Mouse (Mus musculus): ENCODE results near the gene Rnf187. TPM values are rescaled to one million over a fixed set of nuclear protein-coding genes. Genes with fewer than 3 reads are reported as not detected.
A peak's percentile ranks its signal among the peaks of the same experiment; 100 is the strongest.

The Rnf187 gene
- total and polyA plus RNA-seq, 3 experiments: 185 to 195 (median 188) TPM

GRCm38 (mm10) chr11:58955868-58956257, 17.1 kb upstream of the Rnf187 start:
- H3K9me3 ChIP-seq (replicated peaks; ENCODE audit: low read length): no peaks in the 10 kb centered on the region
- DNase-seq (ENCODE audit: extremely low read depth): no peak
- no peak overlapping the region for H3K27ac ChIP-seq (ENCODE audit: insufficient read depth, low read depth)
- H3K9ac ChIP-seq (ENCODE audit: insufficient read depth, low read depth): peak overlapping the region; percentile 83
- H3K4me2 ChIP-seq (ENCODE audit: insufficient read depth, low read depth, poor library complexity, severe bottlenecking): peak overlapping the region; percentile 96
- no peak for TF ChIP-seq ZNF384 (IDR thresholded peaks at IDR 0.05; ENCODE audit: low read depth, low read length)
- TF ChIP-seq POLR2A (IDR thresholded peaks at IDR 0.05; ENCODE audit: low read depth, low read length): no peak
- TF ChIP-seq HCFC1 (IDR thresholded peaks at IDR 0.05; ENCODE audit: low read depth, low read length): 0 out of 2 replicates have a peak, but pooled peaks have one; percentile 10
- in situ Hi-C loops (cut with MboI; ENCODE audit: low pct_ligation_motif_present, low pct_unique_long_range_greater_than_20kb, low sequenced_read_pairs) (loop anchor here (5.0 kb wide), 1 partner anchor 34 kb away; no protein-coding TSS in a partner anchor), dilution Hi-C loops (cut with MboI; ENCODE audit: extremely low pct_ligation_motif_present, extremely low pct_unique_long_range_greater_than_20kb, low sequenced_read_pairs) (no loop called here)
- peak overlapping the region; percentile 72 to 78 (median 72) for H3K4me3 ChIP-seq (replicated peaks in 1 of 3; ENCODE audit: low read depth in 2 of 3, low read length in 2 of 3, poor library complexity in 1 of 3)
- H3K79me2 ChIP-seq (replicated peaks; ENCODE audit: control insufficient read depth, extremely low read depth, insufficient read depth, poor library complexity, severe bottlenecking): peaks cover 2% of the 10 kb centered on the region; the same call in 1 of the 2 replicates
- H3K36me3 ChIP-seq (replicated peaks in 1 of 2; ENCODE audit: control insufficient read depth in 1 of 2, insufficient read depth in 1 of 2, low read length in 1 of 2): peaks cover 2 to 14% of the 10 kb centered on the region in 2 experiments
- H3K27me3 ChIP-seq (replicated peaks): peaks cover 21% of the 10 kb centered on the region
- peaks cover 13 to 54% of the 10 kb centered on the region in 2 experiments for H3K4me1 ChIP-seq (ENCODE audit: control insufficient read depth in 1 of 2, insufficient read depth in 2 of 2)

GRCm38 (mm10) chr11:58955143-58955867, 16.6 kb upstream of the Rnf187 start:
- H3K36me3 ChIP-seq (replicated peaks in 1 of 2; ENCODE audit: control insufficient read depth in 1 of 2, insufficient read depth in 1 of 2, low read length in 1 of 2): peaks cover 2 to 14% of the 10 kb centered on the region in 2 experiments
- H3K4me1 ChIP-seq (ENCODE audit: control insufficient read depth in 1 of 2, insufficient read depth in 2 of 2): peaks cover 13 to 51% of the 10 kb centered on the region in 2 experiments
- H3K79me2 ChIP-seq (replicated peaks; ENCODE audit: control insufficient read depth, extremely low read depth, insufficient read depth, poor library complexity, severe bottlenecking): peaks cover 2% of the 10 kb centered on the region; the same call in 1 of the 2 replicates
- H3K27me3 ChIP-seq (replicated peaks): peaks cover 26% of the 10 kb centered on the region
- TF ChIP-seq SMC3 (IDR thresholded peaks at IDR 0.05; ENCODE audit: low read depth, low read length) (peak; percentile 16), POLR2AphosphoS2 (IDR thresholded peaks at IDR 0.05; ENCODE audit: low read depth, low read length) (peak; percentile 62; the same call in 1 of the 2 replicates), NELFE (IDR thresholded peaks at IDR 0.05; ENCODE audit: low read depth, low read length) (no peak), CHD1 (IDR thresholded peaks at IDR 0.05; ENCODE audit: low read depth, low read length) (peak; percentile 62; the same call in 1 of the 2 replicates), SIN3A (IDR thresholded peaks at IDR 0.05; ENCODE audit: low read length) (0 out of 2 replicates have a peak, but pooled peaks have one; percentile 15), CHD2 (IDR thresholded peaks at IDR 0.05; ENCODE audit: low read length) (0 out of 2 replicates have a peak, but pooled peaks have one; percentile 16), MAZ (IDR thresholded peaks at IDR 0.05; ENCODE audit: low read depth, low read length) (0 out of 2 replicates have a peak, but pooled peaks have one; percentile 52), TCF12 (IDR thresholded peaks at IDR 0.05; ENCODE audit: low read depth, low read length) (no peak)
- peak overlapping the region; percentile 72 to 78 (median 72) for H3K4me3 ChIP-seq (replicated peaks in 1 of 3; ENCODE audit: low read depth in 2 of 3, low read length in 2 of 3, poor library complexity in 1 of 3)
- peak overlapping the region; percentile 83 for H3K9ac ChIP-seq (ENCODE audit: insufficient read depth, low read depth)
- no peaks in the 10 kb centered on the region for H3K9me3 ChIP-seq (replicated peaks; ENCODE audit: low read length)
- dilution Hi-C loops (cut with MboI; ENCODE audit: extremely low pct_ligation_motif_present, extremely low pct_unique_long_range_greater_than_20kb, low sequenced_read_pairs) (no loop called here), in situ Hi-C loops (cut with MboI; ENCODE audit: low pct_ligation_motif_present, low pct_unique_long_range_greater_than_20kb, low sequenced_read_pairs) (loop anchor here (5.0 kb wide), 1 partner anchor 33 kb away; no protein-coding TSS in a partner anchor)
- DNase-seq (ENCODE audit: extremely low read depth): peak; percentile 37
- peak overlapping the region; percentile 96 for H3K4me2 ChIP-seq (ENCODE audit: insufficient read depth, low read depth, poor library complexity, severe bottlenecking)
- H3K27ac ChIP-seq (ENCODE audit: insufficient read depth, low read depth): peak overlapping the region; percentile 93
